Comparison of ENCODE assay signal across 12 mouse cellular contexts in the genomic region with DNA sequence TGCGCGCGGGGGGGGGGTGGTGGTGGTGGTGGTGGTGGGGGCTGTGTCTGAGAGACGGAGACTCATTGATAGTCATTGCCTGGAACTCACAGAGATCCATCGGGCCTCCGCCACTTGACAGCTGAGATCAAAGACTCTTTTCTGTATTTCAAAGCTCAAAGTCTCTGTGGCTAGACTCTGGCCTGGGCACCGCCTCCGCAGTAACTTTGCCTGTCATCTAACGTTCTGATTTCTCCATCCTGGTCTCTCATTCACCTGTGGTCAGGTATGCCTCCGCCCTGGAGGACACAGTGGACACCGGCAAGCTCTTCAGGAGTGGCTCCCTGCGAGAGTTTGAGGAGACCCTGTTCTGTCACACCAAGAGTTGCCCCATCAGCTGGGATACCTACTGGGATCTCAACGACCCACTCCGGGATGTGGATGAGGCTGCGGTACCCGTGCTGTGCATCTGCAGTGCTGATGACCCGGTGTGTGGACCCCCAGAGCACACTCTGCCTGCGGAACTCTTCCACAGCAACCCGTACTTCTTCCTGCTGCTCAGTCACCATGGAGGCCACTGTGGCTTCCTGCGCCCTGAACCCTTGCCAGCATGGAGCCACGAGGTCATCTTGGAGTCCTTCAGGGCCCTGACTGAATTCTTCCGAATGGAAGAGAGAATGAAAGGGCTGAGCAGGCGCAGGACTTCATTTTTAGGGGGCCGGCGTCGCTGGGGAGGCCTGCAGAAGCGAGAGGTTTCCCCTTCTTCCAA. TPM values are rescaled to one million over a fixed set of nuclear protein-coding genes. Genes with fewer than 3 reads are reported as not detected.
DNase-seq lines count a peak whose midpoint lies in the region; ATAC-seq and TF ChIP-seq lines count a peak whose summit lies in the region.
"Had no signal": no experiment of that assay in that cellular context is flagged by ENCODE, and none has a peak within 500 bp of the region (broad histone marks: within the 10 kb centered on the region; RNA-seq: fewer than 3 reads in every experiment).

No protein-coding gene starts in this region.

- H3K27me3 ChIP-seq in forebrain, embryonic 11.5 days (ENCODE audit: control insufficient read depth, insufficient read depth, low read length), result peaks cover 9% of the 10 kb centered on the region
- peaks cover 29% of the 10 kb centered on the region for H3K27me3 ChIP-seq in forebrain, embryonic 13.5 days
- no peaks in the 10 kb centered on the region for H3K27me3 ChIP-seq in liver, adult 2 months (ENCODE audit: control insufficient read depth, insufficient read depth, low read length)

- no peak overlapping the region for H3K9ac ChIP-seq in forebrain, embryonic 11.5 days (ENCODE audit: low read length)
- no peak overlapping the region for H3K9ac ChIP-seq in forebrain, embryonic 13.5 days
- no peak overlapping the region for H3K9ac ChIP-seq in liver, adult 2 months (ENCODE audit: low read depth, low read length)
- H3K9ac ChIP-seq: hindbrain, embryonic 14.5 days; neural tube, embryonic 13.5 days had no signal

- 84% methylated on average over 27 of the region's 27 CpGs for WGBS in forebrain, embryonic 11.5 days
- WGBS in forebrain, embryonic 13.5 days, result 80% methylated on average over 27 of the region's 27 CpGs
- 61% methylated on average over 27 of the region's 27 CpGs for WGBS in liver, adult 2 months

- peaks cover 22% of the 10 kb centered on the region for H3K4me1 ChIP-seq in forebrain, embryonic 11.5 days (replicated peaks; ENCODE audit: control insufficient read depth, insufficient read depth, low read length)
- H3K4me1 ChIP-seq in forebrain, embryonic 13.5 days, result peaks cover 46% of the 10 kb centered on the region
- peaks cover 18% of the 10 kb centered on the region for H3K4me1 ChIP-seq in liver, adult 2 months (ENCODE audit: control insufficient read depth, insufficient read depth, low read length)
- peaks cover 47% of the 10 kb centered on the region for H3K4me1 ChIP-seq in bone marrow macrophage, adult 2 months (ENCODE audit: control insufficient read depth, insufficient read depth, low read length)

- H3K36me3 ChIP-seq in forebrain, embryonic 11.5 days (ENCODE audit: control insufficient read depth, insufficient read depth, low read length), result no peaks in the 10 kb centered on the region
- H3K36me3 ChIP-seq in forebrain, embryonic 13.5 days (ENCODE audit: poor library complexity, severe bottlenecking), result no peaks in the 10 kb centered on the region
- peaks cover 12% of the 10 kb centered on the region for H3K36me3 ChIP-seq in liver, adult 2 months (ENCODE audit: control insufficient read depth, insufficient read depth, low read length)
- H3K36me3 ChIP-seq: neural tube, embryonic 13.5 days had no signal

- no peak for ATAC-seq in forebrain, embryonic 11.5 days (replicated peaks; ENCODE audit: low FRiP score)
- no peak for ATAC-seq in forebrain, embryonic 13.5 days

- TF ChIP-seq CTCF in liver, adult 2 months (IDR thresholded peaks at IDR 0.05; ENCODE audit: low read depth, low read length), result no peak
- TF ChIP-seq CTCF in bone marrow macrophage, adult 2 months (IDR thresholded peaks at IDR 0.05; ENCODE audit: low read depth, low read length), result no peak

- H3K27ac ChIP-seq in forebrain, embryonic 11.5 days (ENCODE audit: low read depth, low read length), result no peak overlapping the region
- no peak overlapping the region for H3K27ac ChIP-seq in forebrain, embryonic 13.5 days
- H3K27ac ChIP-seq in liver, adult 2 months (replicated peaks; ENCODE audit: insufficient read depth, low read depth, low read length), result peak overlapping the region; percentile 4; the same call in 1 of the 2 replicates
- H3K27ac ChIP-seq in bone marrow macrophage, adult 2 months (ENCODE audit: insufficient read depth, low read depth, low read length), result peak overlapping the region; percentile 65
- H3K27ac ChIP-seq: hindbrain, embryonic 14.5 days; neural tube, embryonic 13.5 days had no signal

- H3K9me3 ChIP-seq in forebrain, embryonic 11.5 days (ENCODE audit: control insufficient read depth, low read length), result no peaks in the 10 kb centered on the region
- H3K9me3 ChIP-seq in forebrain, embryonic 13.5 days (replicated peaks), result no peaks in the 10 kb centered on the region
- H3K9me3 ChIP-seq: neural tube, embryonic 13.5 days had no signal

- peak; percentile 51 for DNase-seq in forebrain, embryonic 11.5 days (ENCODE audit: low spot score)
- DNase-seq in liver, adult 2 months (ENCODE audit: extremely low read depth, low read depth, low spot score), result peak; percentile 54
- DNase-seq in liver, result no peak
- peak; percentile 65 for DNase-seq in thymus, postnatal 14 days
- DNase-seq in lung, postnatal 4 days, result no peak
- DNase-seq: midbrain, embryonic 14.5 days had no signal

- no peak overlapping the region for H3K4me2 ChIP-seq in forebrain, embryonic 11.5 days (ENCODE audit: low read depth, low read length, severe bottlenecking)
- no peak overlapping the region for H3K4me2 ChIP-seq in forebrain, embryonic 13.5 days
- H3K4me2 ChIP-seq: hindbrain, embryonic 14.5 days; neural tube, embryonic 13.5 days had no signal

- peaks cover 10% of the 10 kb centered on the region; the same call in 1 of the 2 replicates for H3K79me2 ChIP-seq in liver, adult 2 months (ENCODE audit: control insufficient read depth, insufficient read depth, low read length)

- H3K4me3 ChIP-seq in forebrain, embryonic 11.5 days (ENCODE audit: low read depth, low read length), result no peak overlapping the region
- H3K4me3 ChIP-seq in forebrain, embryonic 13.5 days, result no peak overlapping the region
- H3K4me3 ChIP-seq in liver, adult 2 months (ENCODE audit: insufficient read depth, low read depth, low read length), result no peak overlapping the region
- no peak overlapping the region for H3K4me3 ChIP-seq in bone marrow macrophage, adult 2 months (ENCODE audit: insufficient read depth, low read length)
- H3K4me3 ChIP-seq: neural tube, embryonic 13.5 days had no signal

- TF ChIP-seq POLR2A in liver, adult 2 months (IDR thresholded peaks at IDR 0.05; ENCODE audit: extremely low read depth, insufficient read depth, low read length), result no peak
- TF ChIP-seq POLR2A in bone marrow macrophage, adult 2 months (IDR thresholded peaks at IDR 0.05; ENCODE audit: borderline replicate concordance, low read depth, low read length), result no peak

RNA-seq across cellular contexts. Expression of a gene that starts 0.8 kb away (rescaled TPM):
- 0.19 TPM in 1 of 2 replicates, not detected in the other for polyA plus RNA-seq in forebrain, embryonic 11.5 days (2014; fragmentation: Nextera tagmentation; extraction: Ambion mirVana)
- polyA plus RNA-seq in forebrain, embryonic 13.5 days (2015; fragmentation: Nextera tagmentation; extraction: Ambion mirVana), result 0.12 and 0.16 TPM in 2 replicates
- total RNA-seq in liver, adult 2 months (2014; rRNA removed), result not detected in 2 replicates
- not detected in 2 replicates for polyA plus RNA-seq in liver, adult 2 months (2012; rRNA removed)
- polyA plus RNA-seq in bone marrow macrophage, adult 2 months (2012; ENCODE audit: insufficient read depth, insufficient read length, missing spikeins), result 0.32 TPM in 1 of 2 replicates, not detected in the other
- total RNA-seq: gastrocnemius, postnatal 4 days had no signal
- polyA plus RNA-seq: hindbrain, embryonic 14.5 days; midbrain, embryonic 14.5 days; testis, adult 2 months had no signal

RNA-seq across cellular contexts. Expression of a gene that starts 2.4 kb away (rescaled TPM):
- polyA plus RNA-seq in forebrain, embryonic 11.5 days (2014; fragmentation: Nextera tagmentation; extraction: Ambion mirVana), result 32.2 and 35.8 TPM in 2 replicates
- 19.7 and 20.9 TPM in 2 replicates for polyA plus RNA-seq in forebrain, embryonic 13.5 days (2015; fragmentation: Nextera tagmentation; extraction: Ambion mirVana)
- 1.5 and 1.6 TPM in 2 replicates for total RNA-seq in liver, adult 2 months (2014; rRNA removed)
- polyA plus RNA-seq in liver, adult 2 months (2012; rRNA removed), result 5.8 and 6.2 TPM in 2 replicates
- polyA plus RNA-seq in bone marrow macrophage, adult 2 months (2012; ENCODE audit: insufficient read depth, insufficient read length, missing spikeins), result 13.1 and 15.7 TPM in 2 replicates

RNA-seq across cellular contexts. Expression of a gene that starts 3.3 kb away (rescaled TPM):
- 3.3 TPM in 2 replicates for polyA plus RNA-seq in forebrain, embryonic 11.5 days (2014; fragmentation: Nextera tagmentation; extraction: Ambion mirVana)
- 3.0 and 3.8 TPM in 2 replicates for polyA plus RNA-seq in forebrain, embryonic 13.5 days (2015; fragmentation: Nextera tagmentation; extraction: Ambion mirVana)
- 43.0 and 44.8 TPM in 2 replicates for total RNA-seq in liver, adult 2 months (2014; rRNA removed)
- polyA plus RNA-seq in liver, adult 2 months (2012; rRNA removed), result 32.7 and 55.6 TPM in 2 replicates
- 10.4 and 10.5 TPM in 2 replicates for polyA plus RNA-seq in bone marrow macrophage, adult 2 months (2012; ENCODE audit: insufficient read depth, insufficient read length, missing spikeins)

RNA-seq across cellular contexts. Expression of a gene that starts 24.9 kb away (rescaled TPM):
- 19.2 and 21.2 TPM in 2 replicates for polyA plus RNA-seq in forebrain, embryonic 11.5 days (2014; fragmentation: Nextera tagmentation; extraction: Ambion mirVana)
- 12.9 and 14.6 TPM in 2 replicates for polyA plus RNA-seq in forebrain, embryonic 13.5 days (2015; fragmentation: Nextera tagmentation; extraction: Ambion mirVana)
- 2.8 and 4.4 TPM in 2 replicates for total RNA-seq in liver, adult 2 months (2014; rRNA removed)
- polyA plus RNA-seq in liver, adult 2 months (2012; rRNA removed), result 8.9 and 11.2 TPM in 2 replicates
- polyA plus RNA-seq in bone marrow macrophage, adult 2 months (2012; ENCODE audit: insufficient read depth, insufficient read length, missing spikeins), result 29.4 and 34.0 TPM in 2 replicates

RNA-seq across cellular contexts. Expression of a gene that starts 28.7 kb away (rescaled TPM):
- 19.0 and 22.0 TPM in 2 replicates for polyA plus RNA-seq in forebrain, embryonic 11.5 days (2014; fragmentation: Nextera tagmentation; extraction: Ambion mirVana)
- polyA plus RNA-seq in forebrain, embryonic 13.5 days (2015; fragmentation: Nextera tagmentation; extraction: Ambion mirVana), result 18.0 and 18.7 TPM in 2 replicates
- 0.37 and 0.67 TPM in 2 replicates for total RNA-seq in liver, adult 2 months (2014; rRNA removed)
- polyA plus RNA-seq in liver, adult 2 months (2012; rRNA removed), result 4.8 and 8.0 TPM in 2 replicates
- 5.0 and 5.1 TPM in 2 replicates for polyA plus RNA-seq in bone marrow macrophage, adult 2 months (2012; ENCODE audit: insufficient read depth, insufficient read length, missing spikeins)

Comparison
In these comparisons a context has a peak if more than half of its experiments do, and no peak if none do; other contexts are left out.
1. DNase-seq: peak in forebrain, embryonic 11.5 days (single experiment), liver, adult 2 months (single experiment) and thymus, postnatal 14 days (single experiment); none in liver (single experiment) and lung, postnatal 4 days (0 of 2).
2. H3K27ac ChIP-seq: peak in liver, adult 2 months (single experiment) and bone marrow macrophage, adult 2 months (single experiment); none in forebrain, embryonic 11.5 days (single experiment) and forebrain, embryonic 13.5 days (single experiment).